Mouse (Mus musculus) CH12.LX (cell line): ENCODE data around the gene Hsp90ab1. TPM values are rescaled to one million over a fixed set of nuclear protein-coding genes. Genes with fewer than 3 reads are reported as not detected.

Experiments used
- DNase-seq: peaks from one replicate; pipeline ENCODE4 v3.0.0-alpha.2; 2013; ENCODE audit errors: extremely low read depth
- H3K27ac ChIP-seq: 2 replicates; pipeline ENCODE4 v1.5.1; 2012; ENCODE audit warnings: low read depth, mild to moderate bottlenecking, control low read depth, moderate library complexity; ENCODE audit not compliant: insufficient read depth
- H3K27me3 ChIP-seq: replicated peaks from 2 replicates; pipeline ENCODE3; 2012; ENCODE audit warnings: inconsistent platforms
- H3K36me3 ChIP-seq, 2 experiments: replicated peaks in 1 of 2; 2 replicates each; pipeline versions ENCODE3 to v1.6.1; 2012; ENCODE audit warnings: inconsistent platforms in 1 of 2, low read length in 1 of 2, mild to moderate bottlenecking in 1 of 2, mixed read lengths in 1 of 2, moderate library complexity in 1 of 2; ENCODE audit not compliant: control insufficient read depth in 1 of 2, insufficient read depth in 1 of 2
- H3K4me1 ChIP-seq, 2 experiments: 2 replicates each; pipeline ENCODE4 v1.6.1; 2012; ENCODE audit warnings: inconsistent platforms in 1 of 2, moderate library complexity in 1 of 2; ENCODE audit not compliant: insufficient read depth in 2 of 2, control insufficient read depth in 1 of 2
- H3K4me2 ChIP-seq: 2 replicates; pipeline ENCODE4 v1.6.1; 2012; ENCODE audit warnings: low read depth, mild to moderate bottlenecking, control low read depth; ENCODE audit not compliant: poor library complexity, insufficient read depth, severe bottlenecking
- H3K4me3 ChIP-seq, 3 experiments: fragments of 150-350 bp in 1 of 3; sonication (generic) in 1 of 3; replicated peaks in 1 of 3; 2 replicates each; pipeline versions ENCODE3 to v1.5.1; 2011 to 2012; ENCODE audit warnings: low read depth in 2 of 3, low read length in 2 of 3, mild to moderate bottlenecking in 2 of 3, moderate library complexity in 2 of 3, control low read depth in 1 of 3, improper control_type of control experiment in 1 of 3, inconsistent platforms in 1 of 3, mixed read lengths in 1 of 3; ENCODE audit not compliant: poor library complexity in 1 of 3
- H3K79me2 ChIP-seq: replicated peaks from 2 replicates; pipeline ENCODE4 v1.6.1; 2012; ENCODE audit warnings: mild to moderate bottlenecking, moderate library complexity; ENCODE audit not compliant: control insufficient read depth, poor library complexity, insufficient read depth, severe bottlenecking; ENCODE audit errors: extremely low read depth
- H3K9ac ChIP-seq: 2 replicates; pipeline ENCODE4 v1.6.1; 2012; ENCODE audit warnings: low read depth, mild to moderate bottlenecking, control low read depth, moderate library complexity; ENCODE audit not compliant: insufficient read depth
- H3K9me3 ChIP-seq: replicated peaks from 2 replicates; pipeline ENCODE3; 2012; ENCODE audit warnings: low read length, inconsistent platforms, mixed read lengths
- BHLHE40 ChIP-seq: IDR thresholded peaks from 2 replicates; pipeline ENCODE4 v1.6.1; 2011; ENCODE audit warnings: mild to moderate bottlenecking, low read depth, low read length, improper control_type of control experiment
- CHD1 ChIP-seq: IDR thresholded peaks from 2 replicates; pipeline ENCODE4 v1.6.1; 2012; ENCODE audit warnings: low read depth, low read length, improper control_type of control experiment, inconsistent platforms
- CHD2 ChIP-seq: IDR thresholded peaks from 2 replicates; pipeline ENCODE4 v1.6.1; 2011; ENCODE audit warnings: low read length, improper control_type of control experiment
- CTCF ChIP-seq, 2 experiments: IDR thresholded peaks in 1 of 2; conservative IDR thresholded peaks in 1 of 2; 2 replicates each; pipeline ENCODE4 v1.5.1; 2011 to 2012; ENCODE audit warnings: low read depth in 2 of 2, low read length in 2 of 2, improper control_type of control experiment in 1 of 2, inconsistent platforms in 1 of 2, mild to moderate bottlenecking in 1 of 2, moderate library complexity in 1 of 2
- E2F4 ChIP-seq: IDR thresholded peaks from 2 replicates; pipeline ENCODE4 v1.6.1; 2011; ENCODE audit warnings: low read depth, low read length, improper control_type of control experiment; ENCODE audit not compliant: insufficient replicate concordance
- ELF1 ChIP-seq: IDR thresholded peaks from 2 replicates; pipeline ENCODE4 v1.6.1; 2014; ENCODE audit warnings: low read depth, mild to moderate bottlenecking, inconsistent platforms, low read length, improper control_type of control experiment
- EP300 ChIP-seq: IDR thresholded peaks from 2 replicates; pipeline ENCODE4 v1.6.1; 2011; ENCODE audit warnings: low read length, improper control_type of control experiment
- ETS1 ChIP-seq: conservative IDR thresholded peaks from 2 replicates; pipeline ENCODE4 v1.6.1; 2012; ENCODE audit warnings: low read depth, mild to moderate bottlenecking, inconsistent platforms, low read length, improper control_type of control experiment, moderate library complexity
- GABPA ChIP-seq: IDR thresholded peaks from 2 replicates; pipeline ENCODE4 v1.6.1; 2012; ENCODE audit warnings: low read depth, low read length, improper control_type of control experiment, inconsistent platforms; ENCODE audit not compliant: insufficient replicate concordance
- HCFC1 ChIP-seq: IDR thresholded peaks from 2 replicates; pipeline ENCODE4 v1.6.1; 2012; ENCODE audit warnings: low read depth, mild to moderate bottlenecking, inconsistent platforms, low read length, improper control_type of control experiment
- IRF4 ChIP-seq: IDR thresholded peaks from 2 replicates; pipeline ENCODE4 v1.6.1; 2014; ENCODE audit warnings: low read depth, mild to moderate bottlenecking, inconsistent platforms, low read length, improper control_type of control experiment
- JUN ChIP-seq: IDR thresholded peaks from 2 replicates; pipeline ENCODE4 v1.6.1; 2011; ENCODE audit warnings: low read depth, mild to moderate bottlenecking, low read length, improper control_type of control experiment, moderate library complexity; ENCODE audit not compliant: insufficient read depth
- JUND ChIP-seq: conservative IDR thresholded peaks from 2 replicates; pipeline ENCODE4 v1.6.1; 2011; ENCODE audit warnings: low read depth, low read length, improper control_type of control experiment
- KAT2A ChIP-seq: IDR thresholded peaks from 2 replicates; pipeline ENCODE4 v1.6.1; 2012; ENCODE audit warnings: low read length, improper control_type of control experiment, inconsistent platforms; ENCODE audit not compliant: insufficient replicate concordance
- MAFK ChIP-seq: IDR thresholded peaks from 2 replicates; pipeline ENCODE4 v1.6.1; 2011; ENCODE audit warnings: low read length, improper control_type of control experiment; ENCODE audit not compliant: insufficient replicate concordance
- MAX ChIP-seq: IDR thresholded peaks from 2 replicates; pipeline ENCODE4 v1.6.1; 2011; ENCODE audit warnings: low read length, improper control_type of control experiment
- MAZ ChIP-seq: IDR thresholded peaks from 2 replicates; pipeline ENCODE4 v1.6.1; 2012; ENCODE audit warnings: low read depth, mild to moderate bottlenecking, inconsistent platforms, low read length, improper control_type of control experiment, moderate library complexity
- MEF2A ChIP-seq: IDR thresholded peaks from 2 replicates; pipeline ENCODE4 v1.6.1; 2014; ENCODE audit warnings: low read depth, mild to moderate bottlenecking, inconsistent platforms, low read length, improper control_type of control experiment, borderline replicate concordance
- MXI1 ChIP-seq: IDR thresholded peaks from 2 replicates; pipeline ENCODE4 v1.6.1; 2011; ENCODE audit warnings: mild to moderate bottlenecking, low read depth, low read length, improper control_type of control experiment
- MYC ChIP-seq: IDR thresholded peaks from 2 replicates; pipeline ENCODE4 v1.6.1; 2011; ENCODE audit warnings: low read depth, mild to moderate bottlenecking, improper control_type of control experiment, low read length
- NELFE ChIP-seq: IDR thresholded peaks from 2 replicates; pipeline ENCODE4 v1.6.1; 2011; ENCODE audit warnings: low read depth, low read length, improper control_type of control experiment
- NRF1 ChIP-seq: IDR thresholded peaks from 2 replicates; pipeline ENCODE4 v1.6.1; 2014; ENCODE audit warnings: low read depth, mild to moderate bottlenecking, inconsistent platforms, low read length, improper control_type of control experiment, moderate library complexity
- PAX5 ChIP-seq: IDR thresholded peaks from 2 replicates; pipeline ENCODE4 v1.6.1; 2012; ENCODE audit warnings: low read length, inconsistent platforms, mixed read lengths
- POLR2A ChIP-seq: IDR thresholded peaks from 2 replicates; pipeline ENCODE4 v1.6.1; 2011; ENCODE audit warnings: low read depth, mild to moderate bottlenecking, improper control_type of control experiment, low read length
- POLR2AphosphoS2 ChIP-seq: IDR thresholded peaks from 2 replicates; pipeline ENCODE4 v1.6.1; 2011; ENCODE audit warnings: low read depth, low read length, improper control_type of control experiment
- RAD21 ChIP-seq: IDR thresholded peaks from 2 replicates; pipeline ENCODE4 v1.6.1; 2011; ENCODE audit warnings: low read depth, mild to moderate bottlenecking, low read length, improper control_type of control experiment, moderate library complexity
- RCOR1 ChIP-seq: conservative IDR thresholded peaks from 2 replicates; pipeline ENCODE4 v1.6.1; 2012; ENCODE audit warnings: low read depth, mild to moderate bottlenecking, inconsistent platforms, low read length, improper control_type of control experiment
- SIN3A ChIP-seq: IDR thresholded peaks from 2 replicates; pipeline ENCODE4 v1.6.1; 2012; ENCODE audit warnings: low read length, improper control_type of control experiment, inconsistent platforms
- SMC3 ChIP-seq: IDR thresholded peaks from 2 replicates; pipeline ENCODE4 v1.6.1; 2011; ENCODE audit warnings: low read depth, low read length, improper control_type of control experiment
- TBP ChIP-seq: conservative IDR thresholded peaks from 2 replicates; pipeline ENCODE4 v1.6.1; 2011; ENCODE audit warnings: low read depth, low read length, improper control_type of control experiment
- TCF12 ChIP-seq: IDR thresholded peaks from 2 replicates; pipeline ENCODE4 v1.6.1; 2014; ENCODE audit warnings: low read depth, mild to moderate bottlenecking, inconsistent platforms, low read length, improper control_type of control experiment
- UBTF ChIP-seq: IDR thresholded peaks from 2 replicates; pipeline ENCODE4 v1.6.1; 2012; ENCODE audit warnings: low read depth, mild to moderate bottlenecking, inconsistent platforms, low read length, improper control_type of control experiment, moderate library complexity
- USF1 ChIP-seq: IDR thresholded peaks from 2 replicates; pipeline ENCODE4 v1.6.1; 2014; ENCODE audit warnings: low read depth, mild to moderate bottlenecking, inconsistent platforms, low read length, improper control_type of control experiment
- USF2 ChIP-seq: conservative IDR thresholded peaks from 2 replicates; pipeline ENCODE4 v1.6.1; 2011; ENCODE audit warnings: low read depth, low read length, improper control_type of control experiment
- ZC3H11A ChIP-seq: IDR thresholded peaks from 2 replicates; pipeline ENCODE4 v1.6.1; 2012; ENCODE audit warnings: low read depth, mild to moderate bottlenecking, inconsistent platforms, low read length, improper control_type of control experiment
- ZKSCAN1 ChIP-seq: IDR thresholded peaks from 2 replicates; pipeline ENCODE4 v1.6.1; 2012; ENCODE audit warnings: low read depth, inconsistent platforms, low read length, improper control_type of control experiment, borderline replicate concordance
- ZMIZ1 ChIP-seq: IDR thresholded peaks from 2 replicates; pipeline ENCODE4 v1.6.1; 2012; ENCODE audit warnings: low read depth, mild to moderate bottlenecking, inconsistent platforms, low read length, improper control_type of control experiment
- ZNF384 ChIP-seq: IDR thresholded peaks from 2 replicates; pipeline ENCODE4 v1.6.1; 2012; ENCODE audit warnings: low read depth, low read length, improper control_type of control experiment, inconsistent platforms
- dilution Hi-C: fragments of 300-500 bp; cut with MboI; formaldehyde crosslinking; loops from 2 replicates; pipeline ENCODE4 v1.14.3; 2020; ENCODE audit warnings: low sequenced_read_pairs; ENCODE audit not compliant: extremely low pct_unique_long_range_greater_than_20kb, extremely low pct_ligation_motif_present
- in situ Hi-C: fragments of 300-500 bp; cut with MboI; formaldehyde crosslinking; loops from 3 replicates; pipeline ENCODE4 v1.14.3; 2019; ENCODE audit warnings: low sequenced_read_pairs, low pct_ligation_motif_present, low pct_unique_long_range_greater_than_20kb, mixed read lengths
- polyA plus RNA-seq: library from polyadenylated mRNA; unstranded; fragments of >175 nt; gene quantifications from 2 replicates; pipeline ENCODE4 v1.2.1, GENCODE M21; 2012; ENCODE audit warnings: low read depth; ENCODE audit not compliant: insufficient read length
- total RNA-seq, 2 experiments: library from RNA; depleted of rRNA; stranded (reverse); fragments of 300-350 nt in 1 of 2; fragments of >200 nt in 1 of 2; gene quantifications; 2 replicates each; pipeline ENCODE4 v1.2.3; 2012 to 2014

Gene Hsp90ab1
- total RNA-seq (2012; rRNA removed) = 1,180 and 1,205 TPM in 2 replicates
- total RNA-seq (2014; rRNA removed) = 607 and 790 TPM in 2 replicates
- 4,858 and 5,122 TPM in 2 replicates for polyA plus RNA-seq

DNA sequence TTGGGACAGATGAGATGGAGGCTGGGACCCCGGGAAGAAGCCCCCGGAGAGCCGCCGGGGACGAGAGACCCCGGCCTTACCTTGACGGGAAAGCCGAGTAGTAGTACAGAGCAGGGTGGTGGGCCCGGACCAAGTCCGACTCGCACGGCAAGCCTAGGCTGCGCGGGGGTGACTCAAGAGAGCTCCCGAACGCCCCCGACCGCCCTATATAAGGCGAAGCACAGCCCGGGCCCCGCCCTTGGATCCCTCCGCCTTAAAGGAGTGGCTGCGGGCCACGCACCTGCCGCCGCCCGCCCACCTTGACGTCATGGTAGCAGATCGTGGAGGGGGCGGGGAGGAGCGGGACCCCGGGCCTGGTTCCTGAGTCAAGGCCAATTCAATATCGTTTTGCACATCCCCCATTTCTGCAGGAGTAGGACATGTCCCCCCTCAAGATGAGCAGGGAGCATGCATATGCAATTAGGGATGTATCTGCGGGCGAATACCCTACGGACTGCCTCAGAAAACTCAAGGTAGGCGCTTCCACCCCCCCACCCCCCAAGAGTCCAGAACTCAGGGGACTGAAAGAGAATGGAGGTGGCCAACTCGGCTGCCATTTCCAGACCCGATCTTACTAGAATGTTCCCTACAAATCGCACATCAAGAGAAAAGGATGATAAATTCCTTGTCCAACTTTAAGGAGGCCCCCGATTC is at the start of gene Hsp90ab1:
Hsp90ab1 (minus strand) TSS at position 185 of the 693 bp plus-strand sequence.
- dilution Hi-C loops = no loop called here
- DNase-seq = peak; percentile 96

More for the DNA sequence above, at the start of gene Hsp90ab1:
- in situ Hi-C loops = no loop called here
- Histone ChIP-seq H3K9ac (peak within 1 kb of the TSS; percentile 99), H3K4me3 (peak within 1 kb of the TSS; percentile 83 to 93 (median 84)), H3K4me2 (peak within 1 kb of the TSS; percentile 90), H3K79me2 (peaks cover 46% of the 10 kb centered on the region), H3K27ac (peak within 1 kb of the TSS; percentile 90), H3K36me3 (peaks cover 34 to 41% of the 10 kb centered on the region in 2 experiments), H3K27me3 (no peaks in the 10 kb centered on the region), H3K9me3 (no peaks in the 10 kb centered on the region), H3K4me1 (peaks cover 21 to 47% of the 10 kb centered on the region in 2 experiments)
- no peak for TF ChIP-seq MYC
- TF ChIP-seq CHD1 = peak; percentile 88
- no peak; the same call in 1 of the 2 replicates for TF ChIP-seq MXI1
- peak; percentile 93 for TF ChIP-seq CHD2
- peak; percentile 97 for TF ChIP-seq POLR2AphosphoS2
- TF ChIP-seq NRF1 = peak; percentile 53
- peak; percentile 95 for TF ChIP-seq KAT2A
- peak; percentile 56; the same call in 1 of the 2 replicates for TF ChIP-seq BHLHE40
- TF ChIP-seq JUN = no peak
- no peak for TF ChIP-seq SMC3
- peak; percentile 95 for TF ChIP-seq MAZ
- peak; percentile 67 for TF ChIP-seq HCFC1
- peak; percentile 100 for TF ChIP-seq NELFE
- TF ChIP-seq USF2 = no peak
- TF ChIP-seq JUND = no peak
- peak; percentile 97 for TF ChIP-seq TBP
- peak; percentile 2; the same call in 1 of the 2 replicates for TF ChIP-seq EP300
- no peak for TF ChIP-seq USF1
- TF ChIP-seq ZNF384 = peak; percentile 61; the same call in 1 of the 2 replicates
- TF ChIP-seq MAX = no peak
- 0 out of 2 replicates have a peak, but pooled peaks have one; percentile 19 for TF ChIP-seq MAFK
- peak; percentile 13; the same call in 1 of the 2 replicates for TF ChIP-seq RCOR1
- peak; percentile 20 for TF ChIP-seq SIN3A
- 0 out of 2 replicates have a peak, but pooled peaks have one; percentile 26 for TF ChIP-seq MEF2A
- no peak for TF ChIP-seq RAD21
- peak; percentile 99 for TF ChIP-seq ZMIZ1
- no peak for TF ChIP-seq GABPA
- no peak for TF ChIP-seq PAX5
- TF ChIP-seq IRF4 = peak; percentile 64; the same call in 1 of the 2 replicates
- no peak; the same call in 1 of the 2 replicates for TF ChIP-seq ZKSCAN1
- no peak for TF ChIP-seq UBTF
- peak; percentile 54 for TF ChIP-seq ETS1
- no peak for TF ChIP-seq CTCF (conservative IDR thresholded peaks at IDR 0.05 in 1 of 2, IDR thresholded peaks at IDR 0.05 in 1 of 2; ENCODE audit: low read depth in 2 of 2, low read length in 2 of 2)
- no peak for TF ChIP-seq E2F4
- TF ChIP-seq ZC3H11A = no peak
- TF ChIP-seq POLR2A = peak; percentile 99
- peak; percentile 52; the same call in 1 of the 2 replicates for TF ChIP-seq ELF1
- peak; percentile 98 for TF ChIP-seq TCF12
